Mouse (Mus musculus) lung, adult 2 months (tissue): ENCODE results near the gene Unc80.

ENCODE experiments used
- CTCF ChIP-seq: fragments of 200-500 bp; IDR thresholded peaks from 2 replicates; pipeline ENCODE4 v1.5.1; 2011; ENCODE audit warnings: mild to moderate bottlenecking, low read length, control low read depth; ENCODE audit not compliant: insufficient read depth
- POLR2A ChIP-seq: fragments of 200-500 bp; IDR thresholded peaks from 2 replicates; pipeline ENCODE4 v1.6.1; 2011; ENCODE audit warnings: low read depth, mild to moderate bottlenecking, control low read depth, low read length, borderline replicate concordance; ENCODE audit errors: extremely low read depth

- no peak for TF ChIP-seq CTCF
- no peak for TF ChIP-seq POLR2A
Observed at GRCm38 (mm10) chr1:66431472-66431871, 36.7 kb upstream of the Unc80 start.
